Mouse (Mus musculus) NIH3T3 (cell line): ENCODE measurements at regions not wholly inside any gene's neighbourhood (a gene's known extent, or its start where the extent isn't known, plus 50 kb on each side); places are given as distances from the start of the nearest gene placed in this dataset.

Source experiments
- DNase-seq: peaks from one replicate; pipeline ENCODE4 v3.0.0-alpha.2; 2012; ENCODE audit warnings: low read depth

DNA sequence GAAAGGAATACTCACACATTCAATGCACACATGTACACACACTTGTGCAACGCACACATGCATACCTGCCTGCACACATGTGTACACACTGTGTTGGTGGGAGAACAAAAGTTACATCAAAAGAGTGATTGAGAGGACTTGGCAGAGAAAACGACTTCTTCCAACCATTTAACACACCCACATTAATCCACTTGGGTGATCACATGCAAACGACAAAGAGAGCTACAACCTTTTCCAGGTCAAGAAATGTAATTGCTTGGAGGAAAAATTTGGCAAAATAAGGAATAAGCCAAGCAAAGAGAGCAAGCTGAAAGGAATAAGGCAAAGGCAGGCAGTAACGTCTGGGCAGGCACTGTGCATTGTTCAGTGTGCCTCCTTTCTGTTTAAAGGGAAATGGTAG is 67.3 kb downstream of the C1d start:
- DNase-seq, result no peak

GRCm38 (mm10) chr11:17325731-17326646 is 68.6 kb downstream of the C1d start:
- no peak for DNase-seq

GRCm38 (mm10) chr11:17326695-17327094 is 69.3 kb downstream of the C1d start:
- no peak for DNase-seq

DNA sequence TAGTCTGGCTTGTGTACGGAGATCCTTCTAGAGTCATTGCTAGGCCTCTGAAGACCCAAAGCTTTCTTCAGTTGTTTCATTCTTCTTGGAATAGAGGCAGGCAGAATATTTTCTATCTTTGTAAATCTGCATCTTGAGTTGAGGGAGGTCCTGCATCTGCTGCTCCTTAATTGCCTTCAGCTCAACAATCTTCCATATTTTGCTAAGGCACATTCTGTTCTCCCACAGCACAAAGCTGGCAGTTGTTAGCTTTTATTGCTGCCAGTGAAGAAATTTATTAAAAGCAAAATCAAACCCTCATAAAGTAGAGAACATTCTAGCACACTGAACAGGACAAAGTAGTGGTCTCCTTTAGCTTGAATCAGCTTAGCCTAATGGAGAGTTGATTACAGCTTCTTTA is 94.1 kb downstream of the C1d start:
- DNase-seq, result no peak

DNA sequence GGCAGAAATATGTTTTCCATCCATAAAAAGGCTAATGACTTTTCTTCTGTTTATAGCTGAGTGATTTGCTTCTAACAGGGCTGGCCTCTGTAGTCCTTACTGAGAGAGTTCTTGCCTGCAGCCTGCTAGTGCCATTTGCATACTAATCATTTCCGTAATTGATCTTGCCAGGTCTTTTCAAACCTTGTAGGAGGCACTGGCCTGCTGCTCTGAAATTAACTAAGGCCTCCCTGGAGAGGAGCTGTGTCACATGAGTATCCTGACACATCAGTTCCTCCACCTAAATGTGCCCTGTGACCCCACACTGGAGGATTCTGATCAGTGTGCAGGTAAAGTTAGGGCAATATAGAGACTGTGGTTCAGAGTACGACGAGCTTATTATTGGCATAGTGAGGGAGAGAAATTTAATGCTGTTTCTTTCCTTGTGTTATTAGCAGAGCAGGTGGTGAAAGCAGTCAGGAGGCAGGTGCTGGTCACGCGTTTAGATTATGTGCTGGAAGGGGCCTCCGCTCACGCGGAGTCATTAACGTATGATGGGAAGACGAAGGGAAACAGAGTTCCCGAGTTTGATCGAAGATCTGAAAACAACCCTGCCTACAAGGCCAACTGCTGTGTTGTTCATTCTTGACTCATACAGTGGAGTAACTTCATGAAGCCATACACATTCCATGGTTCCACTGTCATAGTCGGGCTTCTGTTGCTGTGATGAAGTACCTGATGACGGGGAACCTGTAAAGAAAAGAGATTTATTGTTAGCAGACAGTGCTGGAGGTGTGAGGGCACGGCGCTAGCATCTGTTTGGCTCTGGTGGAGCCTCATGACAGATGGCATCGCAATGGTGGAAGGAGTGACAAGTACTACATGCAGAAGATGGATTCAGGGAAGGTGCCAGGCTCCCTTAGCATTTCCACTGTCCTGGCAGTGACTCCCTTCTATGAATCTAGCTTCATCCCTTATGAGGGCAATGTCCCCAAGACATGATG is 95.1 kb downstream of the C1d start:
- no peak for DNase-seq

GRCm38 (mm10) chr11:17359698-17360254 is 102.4 kb downstream of the C1d start:
- DNase-seq, result no peak

- DNase-seq, result no peak
Observed at GRCm38 (mm10) chr11:17377859-17378258, 120.5 kb downstream of the C1d start.

DNA sequence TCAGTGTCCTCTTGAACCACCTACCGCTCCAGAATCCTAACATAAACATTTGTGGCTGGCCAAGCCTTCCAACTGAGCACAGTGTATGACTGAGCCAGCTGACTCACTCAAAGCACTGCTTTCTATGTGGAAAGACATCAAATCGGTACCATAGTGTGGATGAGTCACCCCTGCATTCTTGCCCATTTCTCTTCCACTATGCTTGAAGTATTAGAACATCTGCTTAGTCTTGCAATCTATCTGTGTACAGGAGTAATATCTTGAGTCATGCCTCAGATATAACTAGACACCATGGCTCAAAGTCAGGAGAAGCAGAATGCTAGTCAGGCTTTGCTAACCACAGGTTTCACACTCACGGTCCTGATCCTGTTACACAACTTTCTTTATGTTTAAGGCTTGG is 129.4 kb downstream of the C1d start:
- DNase-seq, result peak; percentile 86

GRCm38 (mm10) chr11:17393832-17394231 is 136.5 kb downstream of the C1d start:
- DNase-seq, result no peak

DNA sequence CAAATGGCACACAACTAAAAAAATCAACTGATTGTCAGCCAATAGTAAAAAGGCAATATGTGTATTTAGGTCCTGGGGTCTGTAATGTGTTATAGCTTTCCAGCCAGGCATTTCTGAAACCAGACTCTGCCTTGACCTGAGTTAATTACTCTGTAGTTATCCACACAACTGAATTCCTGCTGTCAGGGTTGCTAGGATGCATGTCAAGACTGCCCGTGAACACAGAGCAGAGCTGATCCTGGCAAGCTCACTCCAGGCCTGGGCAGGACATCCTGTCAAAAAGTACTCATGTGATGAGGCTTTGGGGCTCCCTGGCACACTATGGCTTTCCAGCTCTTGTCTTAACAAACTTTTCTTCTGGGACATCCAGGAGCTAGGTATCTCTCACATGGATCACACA is 157.2 kb downstream of the C1d start:
- no peak for DNase-seq

DNA sequence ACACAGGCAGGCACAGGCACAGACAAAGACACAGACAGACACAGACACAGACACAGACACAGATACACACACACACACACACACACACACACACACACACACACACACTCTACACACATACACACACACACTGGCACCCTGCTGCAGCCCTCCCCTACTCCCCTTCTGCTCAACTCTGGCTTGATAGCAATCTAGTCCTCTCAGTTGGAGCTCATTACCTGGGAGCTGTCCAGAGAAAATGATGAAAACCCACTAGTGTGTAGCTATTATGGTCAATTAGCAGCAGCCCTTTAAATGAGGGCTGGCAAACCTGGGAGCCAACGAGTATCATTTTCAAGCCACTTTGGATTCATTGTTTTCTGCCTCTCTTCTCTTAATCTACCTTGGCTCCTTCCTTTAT is 157.8 kb downstream of the C1d start:
- no peak for DNase-seq

- DNase-seq, result no peak
Observed at GRCm38 (mm10) chr11:17417656-17418289, 160.4 kb downstream of the C1d start.

DNA sequence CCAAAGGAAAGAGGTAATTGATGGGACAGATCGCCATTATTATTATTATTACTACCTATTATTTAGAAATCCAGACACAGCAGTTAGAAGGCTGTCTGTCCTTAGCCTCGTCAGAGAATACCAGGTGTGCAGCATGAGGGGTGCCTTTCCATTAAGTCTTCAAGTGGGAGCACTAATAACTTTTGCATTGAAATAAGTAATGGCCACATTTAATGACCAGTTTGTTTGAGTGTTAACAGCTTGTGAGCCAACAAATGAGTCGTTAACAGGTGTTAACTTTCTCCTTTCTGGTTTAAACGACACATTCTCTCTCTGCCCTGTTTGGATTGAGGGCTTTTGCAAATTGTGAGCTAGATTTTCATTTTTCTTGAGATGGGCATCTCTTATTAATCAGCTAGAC is 184.8 kb downstream of the C1d start:
- DNase-seq, result no peak

DNA sequence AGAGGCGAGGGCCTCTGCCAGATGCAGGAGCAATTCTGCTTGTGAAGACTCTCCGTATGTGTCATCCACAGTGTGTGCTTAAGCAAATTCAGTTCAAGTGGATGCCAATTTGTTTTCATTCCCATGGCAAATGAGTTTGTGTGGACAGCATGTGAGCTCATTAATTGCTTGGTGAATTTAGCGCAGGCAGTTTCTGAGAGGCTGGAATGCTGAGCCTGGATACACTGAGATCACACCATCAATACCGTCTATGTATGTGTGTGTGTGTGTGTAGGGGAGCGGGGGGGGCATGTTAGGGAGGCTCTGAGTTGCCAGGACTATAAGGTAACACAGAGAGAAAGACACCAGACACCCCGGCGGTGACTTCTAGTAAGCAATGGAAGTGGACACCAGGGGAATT is 191.9 kb downstream of the C1d start:
- DNase-seq, result no peak

DNA sequence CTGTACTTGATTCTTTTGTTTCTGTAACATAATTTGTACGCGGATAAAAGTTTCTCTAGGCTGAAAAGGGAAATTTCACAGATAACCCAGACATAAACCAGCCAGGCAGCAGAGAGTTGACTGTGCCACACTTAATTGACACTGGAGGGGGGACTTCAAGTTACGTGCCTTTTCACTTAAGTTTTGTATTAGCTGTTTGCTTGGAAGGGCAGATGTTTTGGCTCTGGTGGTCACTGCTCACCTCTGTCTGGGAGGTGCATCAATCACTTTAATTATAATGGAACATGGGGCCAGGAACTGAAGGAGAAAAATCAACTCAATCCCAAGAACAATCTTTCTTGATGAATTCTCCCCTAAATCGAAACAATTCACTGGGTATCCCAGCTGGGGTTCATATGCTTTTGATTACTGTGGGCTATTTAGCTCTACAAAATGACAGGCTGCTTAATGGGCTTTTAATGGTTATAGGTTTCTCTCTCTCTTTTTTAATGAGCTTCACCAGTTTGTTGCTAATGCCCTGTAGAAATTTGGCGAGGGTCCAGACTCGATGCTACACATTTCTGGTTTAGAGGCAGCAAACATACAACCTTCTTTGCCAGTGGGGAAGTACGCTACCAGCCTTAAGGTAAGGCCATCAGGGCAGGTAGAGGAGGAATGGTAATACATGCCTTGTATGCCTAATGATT is 193.1 kb downstream of the C1d start:
- no peak for DNase-seq

- no peak for DNase-seq
Observed at GRCm38 (mm10) chr11:17451451-17451850, 194.1 kb downstream of the C1d start.

DNA sequence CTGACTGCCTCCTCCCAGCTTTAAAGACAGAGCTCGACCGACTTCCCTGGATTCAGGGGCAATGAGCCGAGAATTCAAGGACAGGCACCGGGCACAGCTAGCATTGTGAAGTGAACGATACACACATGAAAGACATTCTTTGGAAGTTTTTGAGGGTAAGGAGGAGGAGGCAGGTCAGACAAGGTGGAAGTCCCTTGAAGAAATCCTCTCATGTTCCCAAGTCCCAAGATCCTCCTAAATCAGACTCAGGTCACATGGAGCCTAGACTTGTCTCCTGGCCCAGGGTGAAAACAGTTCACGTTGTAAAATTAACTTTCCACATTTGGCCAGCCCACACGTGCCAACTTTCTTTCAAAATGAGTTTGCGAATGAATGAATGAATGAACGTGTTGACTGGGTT is 196.2 kb downstream of the C1d start:
- no peak for DNase-seq

GRCm38 (mm10) chr11:17458946-17459345 is 201.6 kb downstream of the C1d start:
- no peak for DNase-seq

DNA sequence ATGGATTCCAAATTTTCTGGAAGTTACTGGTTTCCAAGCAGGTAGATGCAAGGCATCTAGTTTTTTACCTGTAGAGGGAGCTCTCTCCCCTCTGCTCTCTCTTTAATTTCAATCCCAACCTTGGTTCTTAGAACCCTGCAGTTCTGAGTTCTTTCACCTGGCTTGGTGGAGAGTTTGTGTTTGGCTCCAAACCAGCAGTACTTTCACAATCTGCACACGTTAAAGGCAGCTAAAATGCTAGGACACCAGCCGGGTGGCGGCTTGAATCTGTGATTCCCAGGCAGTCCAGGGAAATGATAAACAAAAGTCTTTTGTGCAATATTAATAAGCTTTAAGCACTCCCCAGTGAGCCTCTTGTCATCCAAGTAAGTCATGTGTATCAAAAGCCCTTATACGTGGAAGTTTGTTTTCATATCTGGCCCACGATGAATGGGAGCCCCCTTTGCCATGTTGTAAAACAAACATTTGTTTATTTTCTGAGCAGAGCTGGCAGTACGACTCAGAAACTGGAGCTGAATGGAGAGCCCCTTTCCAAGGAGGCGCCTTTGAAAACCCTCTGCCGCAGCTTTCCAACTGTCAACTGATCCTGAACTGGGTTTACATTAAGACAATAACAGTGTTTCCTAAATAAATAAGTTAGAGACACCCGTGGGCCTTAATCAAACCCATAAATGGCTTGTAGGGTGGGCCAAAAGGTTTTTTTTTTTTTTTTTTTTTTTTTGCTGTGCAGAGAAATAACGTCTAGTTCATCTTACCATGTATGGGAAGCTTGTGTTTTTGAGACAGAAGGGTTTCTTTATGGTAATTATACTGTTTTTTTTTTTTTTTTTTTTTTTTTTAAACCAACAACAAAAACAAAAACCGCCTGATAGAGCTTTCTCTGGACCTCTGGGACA is 202.9 kb downstream of the C1d start:
- peak; percentile 45 for DNase-seq

DNA sequence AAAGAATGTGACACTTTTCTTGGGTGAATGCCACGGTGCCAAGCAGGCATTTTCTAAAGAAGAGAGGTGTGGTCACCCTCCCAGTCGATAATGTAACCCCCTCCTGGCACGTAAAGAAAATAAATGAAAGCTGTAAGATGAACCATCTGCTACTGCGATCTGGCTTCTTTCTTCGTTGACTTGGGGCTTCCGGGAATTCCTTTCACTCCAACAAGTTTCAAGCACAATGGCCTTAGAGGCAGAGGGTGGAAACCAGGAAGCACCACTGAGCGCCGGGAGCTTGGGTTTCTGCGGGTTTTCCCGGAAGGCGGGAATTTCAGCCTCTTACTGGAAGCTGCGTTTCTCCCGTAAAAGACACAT is 203.5 kb downstream of the C1d start:
- no peak for DNase-seq

DNA sequence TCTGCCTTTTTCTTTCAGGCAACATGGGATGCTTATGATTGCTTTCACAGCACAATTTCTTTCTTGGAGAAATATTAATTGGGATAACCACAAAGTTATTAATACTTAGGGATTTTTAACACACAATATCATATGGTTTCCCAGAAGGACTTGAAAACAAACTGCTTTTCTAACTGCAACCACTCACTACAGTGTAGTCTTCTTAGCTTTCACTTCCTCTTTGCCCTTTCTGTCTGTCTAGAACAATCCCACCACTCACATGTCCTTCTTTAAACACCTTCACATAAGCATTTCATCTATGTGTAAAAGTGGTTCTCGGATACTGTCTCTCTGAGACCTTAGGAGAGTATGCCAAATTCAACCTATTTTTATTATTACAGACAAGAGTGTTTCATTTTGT is 204.3 kb downstream of the C1d start:
- DNase-seq, result no peak
